8 mouse cellular contexts compared by ENCODE assay signal in the genomic region with DNA sequence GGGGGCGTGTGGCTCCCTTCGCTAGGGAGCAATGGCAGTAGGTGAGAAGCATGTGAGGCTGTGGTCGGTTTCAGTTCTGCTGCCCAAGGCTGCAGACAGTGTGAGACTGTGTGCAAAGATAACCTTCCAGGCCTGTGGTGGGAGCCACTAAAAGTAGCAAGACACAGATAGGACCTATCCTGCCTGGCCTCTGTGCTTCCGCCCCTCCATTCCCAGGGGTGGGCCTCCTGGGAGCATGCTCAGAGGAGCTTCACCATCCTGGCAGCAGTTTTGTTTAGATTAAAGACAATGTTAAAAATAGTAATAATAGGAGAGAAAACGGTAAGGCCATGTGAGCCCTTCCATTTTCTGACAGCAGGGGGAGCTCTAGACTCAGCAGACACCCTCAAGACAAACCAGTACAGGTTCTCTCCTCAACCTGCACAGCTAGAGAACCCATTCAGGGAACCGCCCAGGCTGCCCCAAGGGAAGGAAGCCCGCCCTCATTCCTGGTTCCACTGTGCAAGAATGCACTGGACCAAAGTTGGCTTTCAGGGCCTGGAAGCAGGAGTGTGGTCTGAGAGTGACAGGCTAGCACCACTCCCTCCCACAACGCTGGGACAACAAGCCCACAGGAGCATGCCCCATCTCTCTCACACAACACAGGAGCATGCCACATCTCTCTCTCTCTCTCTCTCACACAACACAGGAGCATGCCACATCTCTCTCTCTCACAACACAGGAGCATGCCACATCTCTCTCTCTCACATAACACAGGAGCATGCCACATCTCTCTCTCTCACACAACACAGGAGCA. TPM values are rescaled to one million over a fixed set of nuclear protein-coding genes. Genes with fewer than 3 reads are reported as not detected.
DNase-seq lines count a peak whose midpoint lies in the region; ATAC-seq and TF ChIP-seq lines count a peak whose summit lies in the region.

No protein-coding gene starts in this region.

- TF ChIP-seq CTCF in G1E (IDR thresholded peaks at IDR 0.05; ENCODE audit: low read depth, low read length), result peak; percentile 63
- TF ChIP-seq CTCF in liver, postnatal 0 days (IDR thresholded peaks at IDR 0.05; ENCODE audit: low read depth), result peak; percentile 93

- H3K4me3 ChIP-seq in G1E (ENCODE audit: low read depth, low read length), result no peak overlapping the region
- H3K4me3 ChIP-seq in forebrain, embryonic 16.5 days (replicated peaks; ENCODE audit: low read length), result no peak overlapping the region
- H3K4me3 ChIP-seq in liver, postnatal 0 days (ENCODE audit: low read depth, low read length), result no peak overlapping the region

- no peaks in the 10 kb centered on the region for H3K27me3 ChIP-seq in G1E (ENCODE audit: insufficient read depth, low read length)
- H3K27me3 ChIP-seq in forebrain, embryonic 16.5 days (replicated peaks; ENCODE audit: control insufficient read depth, insufficient read depth, low read length), result no peaks in the 10 kb centered on the region
- no peaks in the 10 kb centered on the region for H3K27me3 ChIP-seq in liver, postnatal 0 days (ENCODE audit: insufficient read depth, low read length)

- intact Hi-C loops in heart, postnatal 36 days (cut with DNase I), result loop anchor here (1.0 to 2.0 kb wide), 3 partner anchors 22 to 172 kb away; no protein-coding TSS in a partner anchor

- H3K27ac ChIP-seq in forebrain, embryonic 16.5 days (ENCODE audit: low read length), result no peak overlapping the region
- H3K27ac ChIP-seq in liver, postnatal 0 days (ENCODE audit: low read depth), result 0 out of 2 replicates have a peak overlapping the region, but pooled peaks have one; percentile 34

- DNase-seq in G1E (ENCODE audit: low spot score), result peak; percentile 63
- peak; percentile 67 for DNase-seq in cerebellum, adult 11 months
- peak; percentile 86 to 91 for DNase-seq in heart, postnatal 36 days
- peak; percentile 79 to 92 for DNase-seq in layer of hippocampus, adult 18-20 months (ENCODE audit: low spot score in 2 of 2)
- peak; percentile 86 for DNase-seq in liver, postnatal 0 days
- peak; percentile 93 for DNase-seq in testis, postnatal 10 days (ENCODE audit: low spot score)

- 48% methylated on average over 8 of the region's 8 CpGs for WGBS in forebrain, embryonic 16.5 days
- 25% methylated on average over 8 of the region's 8 CpGs for WGBS in liver, postnatal 0 days (ENCODE audit: insufficient replicate concordance)

- H3K4me2 ChIP-seq in forebrain, embryonic 16.5 days (ENCODE audit: low read length), result no peak overlapping the region
- no peak overlapping the region for H3K4me2 ChIP-seq in liver, postnatal 0 days (ENCODE audit: low read depth, low read length)

- H3K9ac ChIP-seq in forebrain, embryonic 16.5 days (replicated peaks; ENCODE audit: low read depth, low read length), result no peak overlapping the region; the same call in 1 of the 2 replicates
- no peak overlapping the region for H3K9ac ChIP-seq in liver, postnatal 0 days (replicated peaks)

- H3K36me3 ChIP-seq in G1E (replicated peaks), result peaks cover 10% of the 10 kb centered on the region
- no peaks in the 10 kb centered on the region for H3K36me3 ChIP-seq in forebrain, embryonic 16.5 days (ENCODE audit: control insufficient read depth, insufficient read depth)
- H3K36me3 ChIP-seq in liver, postnatal 0 days (replicated peaks; ENCODE audit: insufficient read depth, low read length), result peaks cover 13% of the 10 kb centered on the region

- no peaks in the 10 kb centered on the region for H3K9me3 ChIP-seq in G1E (replicated peaks)
- no peaks in the 10 kb centered on the region for H3K9me3 ChIP-seq in forebrain, embryonic 16.5 days (ENCODE audit: control insufficient read depth, low read length)
- H3K9me3 ChIP-seq in liver, postnatal 0 days (ENCODE audit: low read length), result no peaks in the 10 kb centered on the region

- H3K4me1 ChIP-seq in G1E (ENCODE audit: insufficient read depth, low read depth, low read length), result peaks cover 10% of the 10 kb centered on the region
- H3K4me1 ChIP-seq in forebrain, embryonic 16.5 days (replicated peaks; ENCODE audit: control insufficient read depth, insufficient read depth, low read length), result peaks cover 8% of the 10 kb centered on the region
- peaks cover 14% of the 10 kb centered on the region for H3K4me1 ChIP-seq in liver, postnatal 0 days (ENCODE audit: insufficient read depth)

- peak; percentile 59; the same call in 1 of the 2 replicates for TF ChIP-seq EP300 in liver, postnatal 0 days (IDR thresholded peaks at IDR 0.05; ENCODE audit: low read depth)

- ATAC-seq in G1E (ENCODE audit: extremely low read depth, insufficient number of reproducible peaks, low FRiP score, poor library complexity, severe bottlenecking), result peak; percentile 22; the same call in 1 of the 2 replicates
- peak; percentile 81 for ATAC-seq in forebrain, embryonic 16.5 days
- peak; percentile 94 for ATAC-seq in liver, postnatal 0 days
- peak; percentile 78 for ATAC-seq in neutrophil, adult 5-6 weeks (ENCODE audit: extremely low read depth, insufficient number of reproducible peaks, low FRiP score, poor library complexity, severe bottlenecking)

RNA-seq across cellular contexts. Expression of a gene that starts 50.0 kb away (rescaled TPM):
- 17.9 and 18.9 TPM in 2 replicates for total RNA-seq in G1E (2014; fragmentation: Nextera tagmentation)
- total RNA-seq in G1E (2017), result 28.4 and 35.7 TPM in 2 replicates
- polyA plus RNA-seq in G1E (2012), result 8.4 and 8.5 TPM in 2 replicates
- 65.4 and 77.5 TPM in 2 replicates for polyA plus RNA-seq in forebrain, embryonic 16.5 days (2015; fragmentation: Nextera tagmentation; extraction: Ambion mirVana)
- total RNA-seq in heart, postnatal 36 days (2021), result 10 to 100 TPM; 10.7 to 11.2 TPM
- 10 to 100 TPM; 74.9 to 81.7 TPM for total RNA-seq in layer of hippocampus, adult 18-20 months (2021)
- 5.4 and 7.5 TPM in 2 replicates for polyA plus RNA-seq in liver, postnatal 0 days (2015; fragmentation: Nextera tagmentation; extraction: Ambion mirVana)
- 8.5 and 13.3 TPM in 2 replicates for total RNA-seq in neutrophil, adult 5-6 weeks (2017)

Comparison
In these comparisons a context has a peak if more than half of its experiments do, and no peak if none do; other contexts are left out.
1. ATAC-seq: peak in every context shown above with its lines; median percentile 94 in liver, postnatal 0 days; 81 in forebrain, embryonic 16.5 days; 78 in neutrophil, adult 5-6 weeks; 22 in G1E.